Mouse (Mus musculus) CH12.LX (cell line): Measurements from ENCODE around the gene Uhrf1bp1l.

Source experiments
- CTCF ChIP-seq, 2 experiments: IDR thresholded peaks in 1 of 2; conservative IDR thresholded peaks in 1 of 2; 2 replicates each; pipeline ENCODE4 v1.5.1; 2011 to 2012; ENCODE audit warnings: low read depth in 2 of 2, low read length in 2 of 2, improper control_type of control experiment in 1 of 2, inconsistent platforms in 1 of 2, mild to moderate bottlenecking in 1 of 2, moderate library complexity in 1 of 2
- GABPA ChIP-seq: IDR thresholded peaks from 2 replicates; pipeline ENCODE4 v1.6.1; 2012; ENCODE audit warnings: low read depth, low read length, improper control_type of control experiment, inconsistent platforms; ENCODE audit not compliant: insufficient replicate concordance
- KAT2A ChIP-seq: IDR thresholded peaks from 2 replicates; pipeline ENCODE4 v1.6.1; 2012; ENCODE audit warnings: low read length, improper control_type of control experiment, inconsistent platforms; ENCODE audit not compliant: insufficient replicate concordance
- MAFK ChIP-seq: IDR thresholded peaks from 2 replicates; pipeline ENCODE4 v1.6.1; 2011; ENCODE audit warnings: low read length, improper control_type of control experiment; ENCODE audit not compliant: insufficient replicate concordance
- MAX ChIP-seq: IDR thresholded peaks from 2 replicates; pipeline ENCODE4 v1.6.1; 2011; ENCODE audit warnings: low read length, improper control_type of control experiment
- MXI1 ChIP-seq: IDR thresholded peaks from 2 replicates; pipeline ENCODE4 v1.6.1; 2011; ENCODE audit warnings: mild to moderate bottlenecking, low read depth, low read length, improper control_type of control experiment
- NELFE ChIP-seq: IDR thresholded peaks from 2 replicates; pipeline ENCODE4 v1.6.1; 2011; ENCODE audit warnings: low read depth, low read length, improper control_type of control experiment
- POLR2A ChIP-seq: IDR thresholded peaks from 2 replicates; pipeline ENCODE4 v1.6.1; 2011; ENCODE audit warnings: low read depth, mild to moderate bottlenecking, improper control_type of control experiment, low read length
- SMC3 ChIP-seq: IDR thresholded peaks from 2 replicates; pipeline ENCODE4 v1.6.1; 2011; ENCODE audit warnings: low read depth, low read length, improper control_type of control experiment
- USF2 ChIP-seq: conservative IDR thresholded peaks from 2 replicates; pipeline ENCODE4 v1.6.1; 2011; ENCODE audit warnings: low read depth, low read length, improper control_type of control experiment
- ZKSCAN1 ChIP-seq: IDR thresholded peaks from 2 replicates; pipeline ENCODE4 v1.6.1; 2012; ENCODE audit warnings: low read depth, inconsistent platforms, low read length, improper control_type of control experiment, borderline replicate concordance
- ZNF384 ChIP-seq: IDR thresholded peaks from 2 replicates; pipeline ENCODE4 v1.6.1; 2012; ENCODE audit warnings: low read depth, low read length, improper control_type of control experiment, inconsistent platforms

GRCm38 (mm10) chr10:89855251-89855875 is 110.6 kb downstream of the Uhrf1bp1l start:
- TF ChIP-seq KAT2A (no peak), MXI1 (no peak), NELFE (no peak), POLR2A (no peak), GABPA (no peak), CTCF (conservative IDR thresholded peaks at IDR 0.05 in 1 of 2, IDR thresholded peaks at IDR 0.05 in 1 of 2; ENCODE audit: low read depth in 2 of 2, low read length in 2 of 2) (no peak), ZKSCAN1 (no peak), ZNF384 (no peak), SMC3 (no peak), MAX (no peak), MAFK (no peak), USF2 (no peak)
